Mouse (Mus musculus) MEL (cell line): ENCODE measurements around the gene Osmr. TPM values are rescaled to one million over a fixed set of nuclear protein-coding genes. Genes with fewer than 3 reads are reported as not detected.

Experiments
- DNase-seq: peaks from one replicate; pipeline ENCODE4 v3.0.0; 2011; ENCODE audit warnings: low read depth, low spot score
- H3K27ac ChIP-seq: 2 replicates; pipeline ENCODE4 v1.5.1; 2012; ENCODE audit warnings: low read depth, mild to moderate bottlenecking, control low read depth, low read length, moderate library complexity; ENCODE audit not compliant: control insufficient read depth
- H3K27me3 ChIP-seq, 2 experiments: fragments of 150-350 bp in 1 of 2; sonication (generic) in 1 of 2; 2 replicates each; pipeline ENCODE4 v1.6.1; 2012; ENCODE audit warnings: low read length in 2 of 2, mild to moderate bottlenecking in 2 of 2, improper control_type of control experiment in 1 of 2, moderate library complexity in 1 of 2; ENCODE audit not compliant: insufficient read depth in 2 of 2, control insufficient read depth in 1 of 2
- H3K36me3 ChIP-seq, 2 experiments: 2 replicates each; pipeline ENCODE4 v1.6.1; 2012 to 2014; ENCODE audit warnings: low read length in 2 of 2, improper control_type of control experiment in 1 of 2, inconsistent platforms in 1 of 2, mild to moderate bottlenecking in 1 of 2; ENCODE audit not compliant: insufficient read depth in 2 of 2, control insufficient read depth in 1 of 2
- H3K4me1 ChIP-seq, 2 experiments: fragments of 150-350 bp in 1 of 2; sonication (generic) in 1 of 2; 2 replicates each; pipeline ENCODE4 v1.6.1; 2012; ENCODE audit warnings: low read length in 2 of 2, improper control_type of control experiment in 1 of 2, mild to moderate bottlenecking in 1 of 2; ENCODE audit not compliant: insufficient read depth in 2 of 2, control insufficient read depth in 1 of 2
- H3K4me3 ChIP-seq, 2 experiments: fragments of 150-350 bp in 1 of 2; sonication (generic) in 1 of 2; 2 replicates each; pipeline ENCODE4 v1.5.1; 2012; ENCODE audit warnings: low read depth in 2 of 2, low read length in 2 of 2, mild to moderate bottlenecking in 2 of 2, moderate library complexity in 2 of 2, control low read depth in 1 of 2, improper control_type of control experiment in 1 of 2; ENCODE audit not compliant: control insufficient read depth in 1 of 2, insufficient read depth in 1 of 2
- H3K79me2 ChIP-seq: 2 replicates; pipeline ENCODE4 v1.6.1; 2012; ENCODE audit warnings: mild to moderate bottlenecking, low read length, moderate library complexity; ENCODE audit not compliant: control insufficient read depth, poor library complexity, insufficient read depth
- H3K9ac ChIP-seq: 2 replicates; pipeline ENCODE4 v1.6.1; 2012; ENCODE audit warnings: low read depth, mild to moderate bottlenecking, control low read depth, low read length, moderate library complexity; ENCODE audit not compliant: control insufficient read depth, poor library complexity, severe bottlenecking
- H3K9me3 ChIP-seq: fragments of 150-350 bp; sonication (generic); replicated peaks from 2 replicates; pipeline ENCODE4 v1.6.1; 2012; ENCODE audit warnings: mild to moderate bottlenecking, low read length, improper control_type of control experiment, moderate library complexity; ENCODE audit not compliant: insufficient read depth
- BHLHE40 ChIP-seq: IDR thresholded peaks from 2 replicates; pipeline ENCODE4 v1.6.1; 2012; ENCODE audit warnings: low read depth, mild to moderate bottlenecking, inconsistent platforms, low read length, improper control_type of control experiment, borderline replicate concordance
- ELF1 ChIP-seq: IDR thresholded peaks from 2 replicates; pipeline ENCODE4 v1.6.1; 2014; ENCODE audit warnings: low read depth, mild to moderate bottlenecking, inconsistent platforms, low read length, improper control_type of control experiment, moderate library complexity
- EP300 ChIP-seq, 2 experiments: IDR thresholded peaks; 2 replicates each; pipeline ENCODE4 v1.6.1; 2011; ENCODE audit warnings: improper control_type of control experiment in 2 of 2, low read length in 2 of 2, low read depth in 1 of 2, mild to moderate bottlenecking in 1 of 2
- ETS1 ChIP-seq: IDR thresholded peaks from 2 replicates; pipeline ENCODE4 v1.6.1; 2012; ENCODE audit warnings: low read depth, mild to moderate bottlenecking, inconsistent platforms, low read length, improper control_type of control experiment, moderate library complexity
- GABPA ChIP-seq: IDR thresholded peaks from 2 replicates; pipeline ENCODE4 v1.6.1; 2012; ENCODE audit warnings: low read depth, mild to moderate bottlenecking, inconsistent platforms, low read length, improper control_type of control experiment, moderate library complexity
- HCFC1 ChIP-seq: IDR thresholded peaks from 2 replicates; pipeline ENCODE4 v1.6.1; 2012; ENCODE audit warnings: low read depth, mild to moderate bottlenecking, inconsistent platforms, low read length, improper control_type of control experiment, moderate library complexity
- MAFK ChIP-seq: IDR thresholded peaks from 2 replicates; pipeline ENCODE4 v1.6.1; 2011; ENCODE audit warnings: low read depth, mild to moderate bottlenecking, low read length, improper control_type of control experiment, borderline replicate concordance
- MAX ChIP-seq: IDR thresholded peaks from 2 replicates; pipeline ENCODE4 v1.6.1; 2011; ENCODE audit warnings: low read length, improper control_type of control experiment
- MEF2A ChIP-seq: IDR thresholded peaks from 2 replicates; pipeline ENCODE4 v1.6.1; 2014; ENCODE audit warnings: low read depth, mild to moderate bottlenecking, inconsistent platforms, low read length, improper control_type of control experiment; ENCODE audit not compliant: poor library complexity, insufficient replicate concordance, severe bottlenecking; ENCODE audit errors: extremely low read depth
- MXI1 ChIP-seq: IDR thresholded peaks from 2 replicates; pipeline ENCODE4 v1.6.1; 2011; ENCODE audit warnings: mild to moderate bottlenecking, low read depth, low read length, improper control_type of control experiment
- MYB ChIP-seq: IDR thresholded peaks from 2 replicates; pipeline ENCODE4 v1.6.1; 2011; ENCODE audit warnings: mild to moderate bottlenecking, low read depth, low read length, improper control_type of control experiment
- MYC ChIP-seq: IDR thresholded peaks from 2 replicates; pipeline ENCODE4 v1.6.1; 2011; ENCODE audit warnings: low read depth, mild to moderate bottlenecking, low read length, improper control_type of control experiment, moderate library complexity
- NRF1 ChIP-seq: IDR thresholded peaks from 2 replicates; pipeline ENCODE4 v1.6.1; 2014; ENCODE audit warnings: low read depth, mild to moderate bottlenecking, inconsistent platforms, low read length, improper control_type of control experiment, moderate library complexity; ENCODE audit not compliant: poor library complexity, insufficient read depth, severe bottlenecking
- POLR2AphosphoS2 ChIP-seq: IDR thresholded peaks from 2 replicates; pipeline ENCODE4 v1.6.1; 2011; ENCODE audit warnings: low read length, improper control_type of control experiment
- POLR2AphosphoS5 ChIP-seq: IDR thresholded peaks from 2 replicates; pipeline ENCODE4 v1.6.1; 2012; ENCODE audit warnings: low read depth, borderline replicate concordance, mild to moderate bottlenecking, inconsistent platforms, low read length, moderate library complexity, mixed read lengths
- RAD21 ChIP-seq: IDR thresholded peaks from 2 replicates; pipeline ENCODE4 v1.6.1; 2011; ENCODE audit warnings: mild to moderate bottlenecking, low read depth, low read length, improper control_type of control experiment
- RCOR1 ChIP-seq: IDR thresholded peaks from 2 replicates; pipeline ENCODE4 v1.6.1; 2012; ENCODE audit warnings: low read depth, mild to moderate bottlenecking, inconsistent platforms, low read length, improper control_type of control experiment
- SIN3A ChIP-seq: IDR thresholded peaks from 2 replicates; pipeline ENCODE4 v1.6.1; 2012; ENCODE audit warnings: low read length, improper control_type of control experiment, inconsistent platforms
- SMC3 ChIP-seq: IDR thresholded peaks from 2 replicates; pipeline ENCODE4 v1.6.1; 2011; ENCODE audit warnings: low read depth, low read length, improper control_type of control experiment
- TAL1 ChIP-seq: IDR thresholded peaks from 2 replicates; pipeline ENCODE4 v1.6.1; 2012; ENCODE audit warnings: mild to moderate bottlenecking, inconsistent platforms, low read length, moderate library complexity, mixed read lengths
- TCF12 ChIP-seq: IDR thresholded peaks from 2 replicates; pipeline ENCODE4 v1.6.1; 2014; ENCODE audit warnings: low read depth, mild to moderate bottlenecking, inconsistent platforms, low read length, improper control_type of control experiment, moderate library complexity
- USF1 ChIP-seq: IDR thresholded peaks from 2 replicates; pipeline ENCODE4 v1.6.1; 2014; ENCODE audit warnings: low read depth, mild to moderate bottlenecking, inconsistent platforms, low read length, improper control_type of control experiment, moderate library complexity
- USF2 ChIP-seq, 2 experiments: IDR thresholded peaks; 2 replicates each; pipeline ENCODE4 v1.6.1; 2011 to 2012; ENCODE audit warnings: improper control_type of control experiment in 2 of 2, low read length in 2 of 2, borderline replicate concordance in 1 of 2, inconsistent platforms in 1 of 2, low read depth in 1 of 2, mild to moderate bottlenecking in 1 of 2; ENCODE audit not compliant: insufficient read depth in 1 of 2
- ZC3H11A ChIP-seq: IDR thresholded peaks from 2 replicates; pipeline ENCODE4 v1.6.1; 2012; ENCODE audit warnings: low read depth, mild to moderate bottlenecking, inconsistent platforms, low read length, improper control_type of control experiment
- ZNF384 ChIP-seq: IDR thresholded peaks from 2 replicates; pipeline ENCODE4 v1.6.1; 2012; ENCODE audit warnings: low read depth, mild to moderate bottlenecking, inconsistent platforms, low read length, improper control_type of control experiment
- polyA plus RNA-seq, 2 experiments: library from polyadenylated mRNA; stranded (reverse) in 1 of 2; unstranded in 1 of 2; fragments of >175 nt in 1 of 2; fragments of >200 nt in 1 of 2; gene quantifications; 2 replicates each; pipeline versions ENCODE4 v1.2.1 to v1.2.4; 2012; ENCODE audit warnings: low replicate concordance in 2 of 2, low read depth in 1 of 2; ENCODE audit not compliant: insufficient read length in 2 of 2, insufficient read depth in 1 of 2, missing spikeins in 1 of 2
- total RNA-seq: library from RNA; depleted of rRNA; stranded (reverse); fragments of 300-350 nt; gene quantifications from 2 replicates; pipeline ENCODE4 v1.2.3, GENCODE M21; 2012

Osmr gene
- total and polyA plus RNA-seq, 3 experiments, result not detected

DNA sequence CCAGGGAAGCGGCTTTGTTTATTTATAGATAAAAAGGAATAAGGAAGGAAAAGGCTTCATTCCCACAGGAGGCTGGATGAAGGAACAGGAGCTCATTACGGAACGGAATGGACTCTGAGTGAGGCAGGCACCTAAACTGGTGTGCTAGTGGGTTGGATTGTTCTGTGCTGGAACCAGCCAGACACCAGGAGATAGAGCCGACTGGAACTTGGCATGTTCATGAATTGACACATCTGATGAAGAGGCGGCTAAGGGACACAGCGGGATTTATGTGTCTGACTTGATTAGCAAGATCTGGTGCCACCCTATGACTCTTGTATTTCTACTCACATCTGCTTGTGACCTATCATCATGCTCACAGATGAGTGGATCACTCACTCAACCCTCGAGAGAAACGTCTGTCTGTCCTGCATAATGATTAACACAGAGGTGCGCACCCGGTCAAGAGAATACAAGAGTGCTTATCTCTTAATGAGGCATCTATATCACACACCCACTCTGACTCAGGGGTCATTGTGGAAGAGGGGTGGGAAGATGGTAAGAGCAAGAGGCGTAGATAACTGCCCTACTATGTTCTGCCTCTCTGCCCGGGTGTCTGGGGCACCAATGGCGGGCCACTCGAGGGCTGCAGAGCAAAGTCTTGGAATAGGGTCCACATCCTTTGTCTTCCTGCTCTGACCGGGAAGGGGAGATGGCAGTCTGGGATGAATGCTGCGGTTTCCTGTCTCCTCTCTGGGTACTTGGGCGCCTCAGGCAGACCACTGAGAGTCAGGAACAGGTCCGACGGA lies 31.7 kb upstream of the Osmr start:
- Histone ChIP-seq H3K27ac (no peak overlapping the region), H3K4me3 (no peak overlapping the region), H3K9ac (no peak overlapping the region), H3K4me1 (peaks cover 0 to 3% of the 10 kb centered on the region in 2 experiments; a peak in 2 of 4 replicates), H3K9me3 (no peaks in the 10 kb centered on the region), H3K36me3 (peaks cover 0 to 5% of the 10 kb centered on the region in 2 experiments; a peak in 2 of 4 replicates), H3K27me3 (no peaks in the 10 kb centered on the region; a peak in 1 of 4 replicates), H3K79me2 (no peaks in the 10 kb centered on the region)
- DNase-seq, result no peak
- TF ChIP-seq ETS1, result no peak
- TF ChIP-seq MAX, result no peak
- TF ChIP-seq SIN3A, result no peak
- no peak for TF ChIP-seq SMC3
- no peak for TF ChIP-seq HCFC1
- TF ChIP-seq RCOR1, result no peak
- no peak for TF ChIP-seq MAFK
- TF ChIP-seq ZC3H11A, result no peak
- no peak for TF ChIP-seq MYC
- TF ChIP-seq USF1, result no peak
- no peak for TF ChIP-seq TAL1
- no peak for TF ChIP-seq TCF12
- no peak for TF ChIP-seq MYB
- no peak for TF ChIP-seq USF2 (IDR thresholded peaks at IDR 0.05; ENCODE audit: borderline replicate concordance in 1 of 2, insufficient read depth in 1 of 2, low read depth in 1 of 2, low read length in 2 of 2)
- no peak for TF ChIP-seq BHLHE40
- TF ChIP-seq POLR2AphosphoS2, result no peak
- no peak for TF ChIP-seq GABPA

- no peak for DNase-seq
- TF ChIP-seq MAFK, result no peak
- no peak for TF ChIP-seq MEF2A
- TF ChIP-seq NRF1, result no peak
- no peak for TF ChIP-seq RCOR1
- TF ChIP-seq ZNF384, result no peak
- TF ChIP-seq ELF1, result no peak
- TF ChIP-seq TCF12, result no peak
- TF ChIP-seq POLR2AphosphoS5, result no peak
- no peak for TF ChIP-seq RAD21
- TF ChIP-seq HCFC1, result no peak
- TF ChIP-seq MYC, result no peak
- TF ChIP-seq MXI1, result no peak
- TF ChIP-seq SIN3A, result no peak
- TF ChIP-seq EP300 (IDR thresholded peaks at IDR 0.05; ENCODE audit: low read depth in 1 of 2, low read length in 2 of 2), result no peak
- TF ChIP-seq ZC3H11A, result no peak
- TF ChIP-seq USF1, result no peak
These were observed 31.0 kb upstream of the Osmr start for GRCm38 (mm10) chr15:6905726-6906125.

More at GRCm38 (mm10) chr15:6905726-6906125, 31.0 kb upstream of the Osmr start:
- H3K4me3 ChIP-seq, result no peak overlapping the region
- H3K9me3 ChIP-seq, result no peaks in the 10 kb centered on the region
- no peaks in the 10 kb centered on the region; a peak in 2 of 4 replicates for H3K27me3 ChIP-seq
- no peak overlapping the region for H3K9ac ChIP-seq
- peaks cover 0 to 3% of the 10 kb centered on the region in 2 experiments; a peak in 2 of 4 replicates for H3K4me1 ChIP-seq
- H3K36me3 ChIP-seq, result peaks cover 0 to 5% of the 10 kb centered on the region in 2 experiments; a peak in 2 of 4 replicates
- no peaks in the 10 kb centered on the region for H3K79me2 ChIP-seq
- H3K27ac ChIP-seq, result no peak overlapping the region
